Mouse (Mus musculus) liver, adult 2 months (tissue): ENCODE data around the gene Map1b. TPM values are rescaled to one million over a fixed set of nuclear protein-coding genes. Genes with fewer than 3 reads are reported as not detected.

Source experiments
- DNase-seq: peaks from one replicate; pipeline ENCODE4 v3.0.0-alpha.2; 2011; ENCODE audit warnings: low read depth, low spot score; ENCODE audit errors: extremely low read depth
- H3K27ac ChIP-seq: fragments of 200-500 bp; replicated peaks from 2 replicates; pipeline ENCODE4 v1.5.1; 2012; ENCODE audit warnings: low read depth, mild to moderate bottlenecking, control low read depth, inconsistent platforms, low read length; ENCODE audit not compliant: insufficient read depth
- H3K27me3 ChIP-seq: fragments of 200-500 bp; 2 replicates; pipeline ENCODE4 v1.6.1; 2012; ENCODE audit warnings: mild to moderate bottlenecking, moderate library complexity, low read length, inconsistent platforms; ENCODE audit not compliant: control insufficient read depth, insufficient read depth
- H3K36me3 ChIP-seq: fragments of 200-500 bp; 2 replicates; pipeline ENCODE4 v1.6.1; 2012; ENCODE audit warnings: low read length, inconsistent platforms; ENCODE audit not compliant: control insufficient read depth, insufficient read depth
- H3K4me1 ChIP-seq: fragments of 200-500 bp; 2 replicates; pipeline ENCODE4 v1.6.1; 2011; ENCODE audit warnings: low read length; ENCODE audit not compliant: control insufficient read depth, insufficient read depth
- H3K4me3 ChIP-seq: fragments of 200-500 bp; 2 replicates; pipeline ENCODE4 v1.5.1; 2011; ENCODE audit warnings: low read depth, mild to moderate bottlenecking, control low read depth, low read length, moderate library complexity; ENCODE audit not compliant: insufficient read depth
- H3K79me2 ChIP-seq: fragments of 200-500 bp; 2 replicates; pipeline ENCODE4 v1.6.1; 2012; ENCODE audit warnings: inconsistent platforms, mild to moderate bottlenecking, low read length, moderate library complexity; ENCODE audit not compliant: control insufficient read depth, insufficient read depth
- H3K9ac ChIP-seq: fragments of 200-500 bp; 2 replicates; pipeline ENCODE4 v1.6.1; 2012; ENCODE audit warnings: low read depth, mild to moderate bottlenecking, control low read depth, inconsistent platforms, low read length
- CTCF ChIP-seq: fragments of 200-500 bp; IDR thresholded peaks from 2 replicates; pipeline ENCODE4 v1.5.1; 2011; ENCODE audit warnings: low read depth, low read length, control low read depth
- POLR2A ChIP-seq: fragments of 200-500 bp; IDR thresholded peaks from 2 replicates; pipeline ENCODE4 v1.6.1; 2011; ENCODE audit warnings: low read length, control low read depth; ENCODE audit not compliant: insufficient read depth; ENCODE audit errors: extremely low read depth
- WGBS: fragments of 180-500 bp; shearing (Covaris S2); methylation state at CpG from one replicate; pipeline ENCODE4 v1.1.7; 2018; 5-methylcytosine and 5-hydroxymethylcytosine counted together
- polyA plus RNA-seq: library from polyadenylated mRNA; depleted of rRNA; stranded (reverse); fragments of >200 nt; gene quantifications from 2 replicates; pipeline ENCODE4 v1.2.3, GENCODE M21; 2012
- total RNA-seq: library from RNA; depleted of rRNA; stranded (reverse); fragments of >200 nt; gene quantifications from 2 replicates; pipeline ENCODE4 v1.2.3, GENCODE M21; 2014

Map1b gene
- total and polyA plus RNA-seq, 2 experiments = 0.09 to 0.18 TPM

- Histone ChIP-seq H3K79me2 (no peaks in the 10 kb centered on the region), H3K4me1 (no peaks in the 10 kb centered on the region), H3K9ac (no peak overlapping the region), H3K4me3 (no peak overlapping the region), H3K36me3 (no peaks in the 10 kb centered on the region), H3K27ac (no peak overlapping the region), H3K27me3 (no peaks in the 10 kb centered on the region)
- TF ChIP-seq POLR2A = no peak
- TF ChIP-seq CTCF = no peak
- WGBS = 90% methylated on average over 7 of the region's 7 CpGs
- DNase-seq = no peak
Observed at GRCm38 (mm10) chr13:99454977-99455376, 61.4 kb downstream of the Map1b start.

- TF ChIP-seq CTCF = no peak
- no peak for TF ChIP-seq POLR2A
- H3K9ac ChIP-seq = no peak overlapping the region
- 85% methylated on average over 3 of the region's 3 CpGs for WGBS
Observed at GRCm38 (mm10) chr13:99452444-99452843, 63.9 kb downstream of the Map1b start.

GRCm38 (mm10) chr13:99451276-99451675, 65.1 kb downstream of the Map1b start:
- no peaks in the 10 kb centered on the region for H3K27me3 ChIP-seq
- H3K9ac ChIP-seq = no peak overlapping the region

More at GRCm38 (mm10) chr13:99452444-99452843, 63.9 kb downstream of the Map1b start:
- no peaks in the 10 kb centered on the region for H3K4me1 ChIP-seq
- H3K27me3 ChIP-seq = no peaks in the 10 kb centered on the region
- DNase-seq = no peak
- no peaks in the 10 kb centered on the region for H3K36me3 ChIP-seq
- no peak overlapping the region for H3K4me3 ChIP-seq
- H3K27ac ChIP-seq = no peak overlapping the region
- no peaks in the 10 kb centered on the region for H3K79me2 ChIP-seq

GRCm38 (mm10) chr13:99450766-99451165, 65.6 kb downstream of the Map1b start:
- Histone ChIP-seq H3K36me3 (no peaks in the 10 kb centered on the region), H3K27ac (no peak overlapping the region), H3K27me3 (no peaks in the 10 kb centered on the region), H3K4me1 (no peaks in the 10 kb centered on the region), H3K4me3 (no peak overlapping the region), H3K79me2 (no peaks in the 10 kb centered on the region), H3K9ac (no peak overlapping the region)
- no peak for DNase-seq
- 84% methylated on average over 7 of the region's 7 CpGs for WGBS
- TF ChIP-seq POLR2A = no peak
- no peak for TF ChIP-seq CTCF

More at GRCm38 (mm10) chr13:99451276-99451675, 65.1 kb downstream of the Map1b start:
- Histone ChIP-seq H3K79me2 (no peaks in the 10 kb centered on the region), H3K27ac (no peak overlapping the region), H3K36me3 (no peaks in the 10 kb centered on the region), H3K4me1 (no peaks in the 10 kb centered on the region), H3K4me3 (no peak overlapping the region)
- DNase-seq = no peak
- 85% methylated on average over 5 of the region's 5 CpGs for WGBS
- no peak for TF ChIP-seq POLR2A
- no peak for TF ChIP-seq CTCF

GRCm38 (mm10) chr13:99449547-99449946, 66.8 kb downstream of the Map1b start:
- H3K79me2 ChIP-seq = no peaks in the 10 kb centered on the region
- no peak overlapping the region for H3K27ac ChIP-seq
- DNase-seq = no peak
- no peak overlapping the region for H3K9ac ChIP-seq
- no peaks in the 10 kb centered on the region for H3K4me1 ChIP-seq
- no peaks in the 10 kb centered on the region for H3K36me3 ChIP-seq
- H3K27me3 ChIP-seq = no peaks in the 10 kb centered on the region
- WGBS = 87% methylated on average over 4 of the region's 4 CpGs
- H3K4me3 ChIP-seq = no peak overlapping the region
- TF ChIP-seq CTCF = no peak
- TF ChIP-seq POLR2A = no peak

- Histone ChIP-seq H3K27me3 (no peaks in the 10 kb centered on the region), H3K27ac (no peak overlapping the region), H3K9ac (no peak overlapping the region), H3K36me3 (no peaks in the 10 kb centered on the region), H3K79me2 (no peaks in the 10 kb centered on the region), H3K4me3 (no peak overlapping the region), H3K4me1 (no peaks in the 10 kb centered on the region)
- no peak for TF ChIP-seq CTCF
- no peak for TF ChIP-seq POLR2A
- DNase-seq = no peak
- 73% methylated on average over 4 of the region's 4 CpGs for WGBS
Observed at GRCm38 (mm10) chr13:99448278-99448677, 68.1 kb downstream of the Map1b start.
